Mouse (Mus musculus): Measurements from ENCODE around the gene Kif2a. TPM values are rescaled to one million over a fixed set of nuclear protein-coding genes. Genes with fewer than 3 reads are reported as not detected.
A peak's percentile ranks its signal among the peaks of the same experiment; 100 is the strongest.

Gene Kif2a
- 31.6 and 33.3 TPM in 2 replicates for polyA plus RNA-seq (2014; fragmentation: Nextera tagmentation; extraction: Ambion mirVana)

DNA sequence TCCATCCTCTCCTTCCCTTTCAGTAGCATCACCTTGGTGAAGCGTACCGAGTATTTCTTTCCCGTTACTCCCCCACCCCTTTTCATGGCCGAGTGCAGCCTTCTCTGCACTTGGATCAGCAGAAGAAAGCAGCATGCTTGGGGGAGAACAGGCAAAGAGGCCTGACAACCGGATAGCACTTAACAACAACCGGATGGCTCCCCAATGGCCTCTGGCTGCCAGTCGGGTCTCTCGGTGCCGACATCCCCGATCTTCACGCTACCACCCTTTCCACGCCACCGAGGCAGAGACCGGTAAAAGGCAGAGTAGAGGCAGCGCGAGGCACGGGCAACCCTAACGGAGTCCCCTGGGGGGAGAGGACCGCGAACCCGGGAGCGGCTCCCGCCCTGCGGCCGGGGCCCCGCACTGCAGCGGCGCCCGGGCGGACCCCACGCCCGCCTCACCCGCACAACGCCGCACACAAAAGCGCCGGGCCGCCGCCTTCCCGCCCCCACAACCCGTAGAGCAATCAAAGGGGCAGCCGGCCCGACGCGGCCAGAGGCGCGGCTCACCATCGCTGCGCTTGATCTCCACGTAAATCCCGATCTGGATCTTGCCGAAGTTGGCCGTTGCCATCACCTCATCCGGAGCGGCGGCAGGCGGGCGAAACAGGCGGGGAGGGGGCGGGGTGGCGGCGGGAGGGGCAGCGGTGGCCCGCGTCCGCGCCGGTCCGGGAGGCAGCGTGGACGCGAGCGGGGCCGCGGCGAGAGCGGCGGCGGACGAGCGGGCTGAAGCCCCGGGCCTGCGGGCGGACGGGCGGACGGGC, at the start of gene Kif2a:
Gene Kif2a (minus strand): TSS at position 666 of the 805 bp plus-strand sequence.
- ATAC-seq (peak; percentile 66), DNase-seq (ENCODE audit: low spot score) (peak; percentile 59)
- no peaks in the 10 kb centered on the region; the same call in 1 of the 2 replicates for H3K9me3 ChIP-seq (replicated peaks; ENCODE audit: control insufficient read depth, low read length)
- H3K36me3 ChIP-seq (ENCODE audit: control insufficient read depth, insufficient read depth, low read length), result 0 out of 2 replicates have a peak, but pooled peaks cover 6% of the 10 kb centered on the region
- WGBS, result under 1% methylated on average over 55 of the region's 87 CpGs
- H3K9ac ChIP-seq (ENCODE audit: low read length), result peak within 1 kb of the TSS; percentile 93
- peak within 1 kb of the TSS; percentile 68 for H3K4me2 ChIP-seq (ENCODE audit: low read length)
- peak within 1 kb of the TSS; percentile 92 for H3K4me3 ChIP-seq (ENCODE audit: low read depth, low read length)
- H3K4me1 ChIP-seq (ENCODE audit: control insufficient read depth, insufficient read depth, low read length), result 0 out of 2 replicates have a peak, but pooled peaks cover 4% of the 10 kb centered on the region
- H3K27ac ChIP-seq (ENCODE audit: low read depth, low read length), result peak within 1 kb of the TSS; percentile 97
- H3K27me3 ChIP-seq (replicated peaks; ENCODE audit: control insufficient read depth, insufficient read depth, low read length), result no peaks in the 10 kb centered on the region

GRCm38 (mm10) chr13:107069061-107069460, 47.1 kb upstream of the Kif2a start:
- DNase-seq (ENCODE audit: low spot score), result no peak
- Histone ChIP-seq H3K9ac (ENCODE audit: low read length) (no peak overlapping the region), H3K4me2 (ENCODE audit: low read length) (no peak overlapping the region), H3K4me3 (ENCODE audit: low read depth, low read length) (no peak overlapping the region), H3K27ac (ENCODE audit: low read depth, low read length) (no peak overlapping the region), H3K27me3 (replicated peaks; ENCODE audit: control insufficient read depth, insufficient read depth, low read length) (no peaks in the 10 kb centered on the region), H3K4me1 (ENCODE audit: control insufficient read depth, insufficient read depth, low read length) (peaks cover 10% of the 10 kb centered on the region; the same call in 1 of the 2 replicates), H3K36me3 (ENCODE audit: control insufficient read depth, insufficient read depth, low read length) (no peaks in the 10 kb centered on the region), H3K9me3 (replicated peaks; ENCODE audit: control insufficient read depth, low read length) (no peaks in the 10 kb centered on the region)
- 100% methylated on average over 1 of the region's 1 CpGs for WGBS
- ATAC-seq, result no peak

DNA sequence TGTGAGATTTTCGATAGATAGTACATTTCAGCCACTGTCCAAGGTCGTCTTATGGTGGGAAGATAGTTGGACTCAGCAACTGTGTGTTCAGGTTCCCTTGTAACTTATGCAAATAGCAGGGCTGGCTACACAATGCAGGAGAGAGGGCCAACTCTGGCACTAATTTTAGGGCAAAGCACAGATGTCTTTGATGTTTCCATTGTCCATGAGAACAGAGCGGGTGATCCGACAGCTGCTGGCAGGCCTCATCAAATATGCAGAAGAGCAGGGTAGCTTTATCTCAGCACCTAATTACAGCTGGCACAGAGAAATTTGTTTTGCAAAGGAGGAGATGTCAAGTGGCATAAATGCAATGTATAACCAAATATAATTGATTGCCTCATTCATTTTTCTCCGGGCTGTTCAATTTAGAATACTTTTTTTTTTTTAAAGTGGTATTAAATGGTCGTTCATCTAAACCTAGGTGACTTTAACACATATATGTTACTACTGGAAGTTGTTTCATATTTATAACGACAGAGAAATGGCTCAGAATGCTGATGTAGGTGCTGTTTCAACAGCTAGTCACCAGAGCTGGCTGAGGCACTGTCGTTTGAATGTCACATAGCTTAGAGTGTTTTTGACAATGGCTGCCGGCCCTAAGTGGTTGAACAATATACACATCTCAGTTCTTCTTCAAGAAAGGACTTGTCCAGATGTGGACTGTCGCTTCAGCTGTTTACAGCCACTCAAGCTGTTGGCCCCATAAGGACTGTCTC, 43.4 kb upstream of the Kif2a start:
- H3K27me3 ChIP-seq (replicated peaks; ENCODE audit: control insufficient read depth, insufficient read depth, low read length), result no peaks in the 10 kb centered on the region
- H3K4me3 ChIP-seq (ENCODE audit: low read depth, low read length), result no peak overlapping the region
- H3K27ac ChIP-seq (ENCODE audit: low read depth, low read length), result no peak overlapping the region
- no peaks in the 10 kb centered on the region for H3K36me3 ChIP-seq (ENCODE audit: control insufficient read depth, insufficient read depth, low read length)
- ATAC-seq (peak; percentile 93), DNase-seq (ENCODE audit: low spot score) (peak; percentile 69)
- no peaks in the 10 kb centered on the region for H3K9me3 ChIP-seq (replicated peaks; ENCODE audit: control insufficient read depth, low read length)
- H3K4me2 ChIP-seq (ENCODE audit: low read length), result no peak overlapping the region
- no peak overlapping the region for H3K9ac ChIP-seq (ENCODE audit: low read length)
- 51% methylated on average over 10 of the region's 10 CpGs for WGBS
- H3K4me1 ChIP-seq (ENCODE audit: control insufficient read depth, insufficient read depth, low read length), result peaks cover 6% of the 10 kb centered on the region; the same call in 1 of the 2 replicates

GRCm38 (mm10) chr13:107064263-107064662, 42.3 kb upstream of the Kif2a start:
- no peak overlapping the region for H3K4me2 ChIP-seq (ENCODE audit: low read length)
- 88% methylated on average over 2 of the region's 2 CpGs for WGBS
- no peak for DNase-seq (ENCODE audit: low spot score)

DNA sequence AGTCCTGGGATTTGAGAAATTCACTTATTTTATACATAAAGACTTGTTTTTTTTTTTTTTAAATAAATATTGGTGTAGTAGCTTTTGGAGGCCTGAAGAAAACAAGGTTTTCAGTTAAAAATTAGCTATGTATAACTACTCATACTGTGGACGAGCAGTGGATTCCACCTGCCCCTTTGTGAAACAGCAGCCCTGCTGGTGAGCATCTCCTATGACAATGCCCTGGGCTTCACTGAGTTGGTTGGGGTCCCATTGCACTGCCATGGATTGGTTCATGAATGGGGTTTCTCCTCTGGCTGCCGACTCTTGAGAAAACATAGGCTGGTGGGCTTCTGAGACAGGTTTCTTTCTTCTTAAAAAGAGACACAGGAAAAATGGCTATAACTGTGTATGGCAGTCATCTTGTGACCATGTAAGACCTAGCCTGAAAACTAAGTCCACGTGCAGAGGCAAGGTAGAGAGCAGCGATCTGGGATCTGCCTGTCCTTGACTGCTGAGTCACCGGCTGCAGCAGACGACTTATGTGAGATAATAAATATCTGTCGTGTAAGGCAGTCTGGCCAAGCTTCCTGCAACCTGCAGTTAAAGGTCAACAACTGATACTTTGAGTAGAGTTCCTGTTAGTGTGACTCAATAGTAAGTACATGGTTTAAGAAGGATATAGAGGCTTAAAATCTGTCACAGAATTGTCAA, 41.3 kb upstream of the Kif2a start:
- DNase-seq (ENCODE audit: low spot score) (no peak), ATAC-seq (no peak)
- Histone ChIP-seq H3K27ac (ENCODE audit: low read depth, low read length) (no peak overlapping the region), H3K27me3 (replicated peaks; ENCODE audit: control insufficient read depth, insufficient read depth, low read length) (no peaks in the 10 kb centered on the region), H3K9me3 (replicated peaks; ENCODE audit: control insufficient read depth, low read length) (no peaks in the 10 kb centered on the region), H3K4me1 (ENCODE audit: control insufficient read depth, insufficient read depth, low read length) (peaks cover 6% of the 10 kb centered on the region; the same call in 1 of the 2 replicates), H3K4me3 (ENCODE audit: low read depth, low read length) (no peak overlapping the region), H3K36me3 (ENCODE audit: control insufficient read depth, insufficient read depth, low read length) (no peaks in the 10 kb centered on the region), H3K9ac (ENCODE audit: low read length) (no peak overlapping the region), H3K4me2 (ENCODE audit: low read length) (no peak overlapping the region)
- 78% methylated on average over 7 of the region's 7 CpGs for WGBS

More at GRCm38 (mm10) chr13:107064263-107064662, 42.3 kb upstream of the Kif2a start:
- Histone ChIP-seq H3K4me1 (ENCODE audit: control insufficient read depth, insufficient read depth, low read length) (peaks cover 6% of the 10 kb centered on the region; the same call in 1 of the 2 replicates), H3K9ac (ENCODE audit: low read length) (no peak overlapping the region), H3K4me3 (ENCODE audit: low read depth, low read length) (no peak overlapping the region), H3K9me3 (replicated peaks; ENCODE audit: control insufficient read depth, low read length) (no peaks in the 10 kb centered on the region), H3K27me3 (replicated peaks; ENCODE audit: control insufficient read depth, insufficient read depth, low read length) (no peaks in the 10 kb centered on the region), H3K27ac (ENCODE audit: low read depth, low read length) (no peak overlapping the region), H3K36me3 (ENCODE audit: control insufficient read depth, insufficient read depth, low read length) (no peaks in the 10 kb centered on the region)
- no peak for ATAC-seq

- Histone ChIP-seq H3K4me2 (ENCODE audit: low read length) (no peak overlapping the region), H3K36me3 (ENCODE audit: control insufficient read depth, insufficient read depth, low read length) (no peaks in the 10 kb centered on the region), H3K4me1 (ENCODE audit: control insufficient read depth, insufficient read depth, low read length) (peaks cover 3% of the 10 kb centered on the region; the same call in 1 of the 2 replicates), H3K27me3 (replicated peaks; ENCODE audit: control insufficient read depth, insufficient read depth, low read length) (no peaks in the 10 kb centered on the region), H3K9me3 (replicated peaks; ENCODE audit: control insufficient read depth, low read length) (no peaks in the 10 kb centered on the region), H3K9ac (ENCODE audit: low read length) (no peak overlapping the region), H3K4me3 (ENCODE audit: low read depth, low read length) (no peak overlapping the region), H3K27ac (ENCODE audit: low read depth, low read length) (no peak overlapping the region)
- DNase-seq (ENCODE audit: low spot score) (no peak), ATAC-seq (no peak)
- WGBS, result 76% methylated on average over 7 of the region's 7 CpGs
Observed at GRCm38 (mm10) chr13:107060098-107060497, 38.2 kb upstream of the Kif2a start.

- ATAC-seq (no peak), DNase-seq (ENCODE audit: low spot score) (no peak)
- Histone ChIP-seq H3K9ac (ENCODE audit: low read length) (no peak overlapping the region), H3K36me3 (ENCODE audit: control insufficient read depth, insufficient read depth, low read length) (no peaks in the 10 kb centered on the region), H3K4me2 (ENCODE audit: low read length) (no peak overlapping the region), H3K4me3 (ENCODE audit: low read depth, low read length) (no peak overlapping the region), H3K4me1 (ENCODE audit: control insufficient read depth, insufficient read depth, low read length) (no peaks in the 10 kb centered on the region), H3K27ac (ENCODE audit: low read depth, low read length) (no peak overlapping the region), H3K9me3 (replicated peaks; ENCODE audit: control insufficient read depth, low read length) (no peaks in the 10 kb centered on the region), H3K27me3 (replicated peaks; ENCODE audit: control insufficient read depth, insufficient read depth, low read length) (no peaks in the 10 kb centered on the region)
- WGBS, result 85% methylated on average over 3 of the region's 3 CpGs
Observed at GRCm38 (mm10) chr13:107059460-107059859, 37.5 kb upstream of the Kif2a start.

DNA sequence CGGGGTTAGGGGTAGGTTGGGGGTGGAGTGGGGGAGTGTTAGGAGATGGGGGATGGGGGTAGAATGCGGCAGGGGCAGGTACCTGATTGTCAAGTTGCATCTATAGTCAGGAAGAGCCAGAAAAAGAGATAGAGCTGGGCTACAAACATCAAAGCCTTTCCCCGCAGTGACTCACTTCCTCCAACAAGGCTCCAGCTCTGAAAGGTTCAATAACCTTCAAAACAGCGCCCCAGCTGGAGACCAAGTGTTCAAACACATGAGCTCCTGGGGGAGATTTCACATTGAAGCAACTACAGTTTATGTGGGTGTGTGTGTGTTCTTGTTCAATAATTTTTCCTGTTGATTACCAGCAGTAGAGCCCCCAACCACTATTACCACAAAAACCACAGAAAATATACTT, 34.4 kb upstream of the Kif2a start:
- Histone ChIP-seq H3K36me3 (ENCODE audit: control insufficient read depth, insufficient read depth, low read length) (no peaks in the 10 kb centered on the region), H3K27ac (ENCODE audit: low read depth, low read length) (no peak overlapping the region), H3K9me3 (replicated peaks; ENCODE audit: control insufficient read depth, low read length) (no peaks in the 10 kb centered on the region), H3K9ac (ENCODE audit: low read length) (no peak overlapping the region), H3K4me2 (ENCODE audit: low read length) (no peak overlapping the region), H3K4me1 (ENCODE audit: control insufficient read depth, insufficient read depth, low read length) (no peaks in the 10 kb centered on the region), H3K4me3 (ENCODE audit: low read depth, low read length) (no peak overlapping the region), H3K27me3 (replicated peaks; ENCODE audit: control insufficient read depth, insufficient read depth, low read length) (no peaks in the 10 kb centered on the region)
- DNase-seq (ENCODE audit: low spot score) (peak; percentile 9), ATAC-seq (no peak)
- 64% methylated on average over 4 of the region's 4 CpGs for WGBS

Data from forebrain, embryonic 14.5 days (tissue).